Mouse (Mus musculus) heart, postnatal 0 days (tissue): ENCODE measurements around the gene Ass1.

ENCODE experiments used
- CTCF ChIP-seq: IDR thresholded peaks from 2 replicates; pipeline ENCODE4 v1.5.1; 2016; ENCODE audit warnings: antibody characterized with exemption, control low read depth, low read depth
- EP300 ChIP-seq: IDR thresholded peaks from 2 replicates; pipeline ENCODE4 v1.6.1; 2016; ENCODE audit warnings: antibody characterized with exemption, low read depth

- TF ChIP-seq CTCF (no peak), EP300 (no peak)
These were observed 31.6 kb downstream of the Ass1 start for GRCm38 (mm10) chr2:31501448-31502130.
